Mouse (Mus musculus): ENCODE measurements around the gene E130116L18Rik.
A peak's percentile ranks its signal among the peaks of the same experiment; 100 is the strongest.
"Not testable (repeated sequence)": the region's sequence is repeated elsewhere in the genome, so short reads cannot be mapped to it uniquely, and the experiment has no call there.

Gene E130116L18Rik

GRCm38 (mm10) chr5:25222752-25223702, at the start of gene E130116L18Rik:
Gene E130116L18Rik, minus strand, starts transcription at chr5:25223153.
- ATAC-seq (ENCODE audit: insufficient number of reproducible peaks, low FRiP score, low TSS enrichment), result peak; percentile 93

DNA sequence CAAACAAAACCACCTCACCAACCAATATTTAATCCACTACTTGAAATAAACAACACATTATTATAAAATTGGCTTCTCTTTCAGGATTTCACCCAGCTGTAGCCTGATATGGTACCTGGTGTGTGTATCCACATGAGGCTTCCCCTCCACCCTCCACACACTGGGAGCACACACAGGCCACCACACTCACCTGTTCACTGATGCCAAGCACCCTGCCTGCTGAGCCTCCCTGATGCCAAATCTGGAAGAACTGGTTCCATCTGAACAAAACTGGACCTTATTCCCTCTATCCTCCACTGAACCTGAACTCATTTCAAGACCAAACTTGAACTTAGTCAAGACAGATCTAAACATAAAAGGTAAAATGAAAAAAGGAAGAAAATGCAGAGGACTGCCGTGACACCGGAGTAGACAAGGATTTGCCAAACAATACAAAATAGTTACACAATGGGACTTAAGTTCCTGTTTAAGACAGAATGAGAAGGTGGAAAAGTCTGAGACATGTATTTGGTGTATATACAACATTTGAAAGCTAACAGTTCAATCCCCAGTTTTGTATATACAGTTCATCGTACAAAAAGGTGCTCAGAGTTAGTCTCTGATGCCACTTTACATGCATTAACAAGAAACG, 45.4 kb upstream of the E130116L18Rik start:
- ATAC-seq (ENCODE audit: insufficient number of reproducible peaks, low FRiP score, low TSS enrichment), result no peak

- ATAC-seq (ENCODE audit: insufficient number of reproducible peaks, low FRiP score, low TSS enrichment), result no peak
Measured at GRCm38 (mm10) chr5:25262266-25262665, 39.3 kb upstream of the E130116L18Rik start.

GRCm38 (mm10) chr5:25261452-25261851, 38.5 kb upstream of the E130116L18Rik start:
- ATAC-seq (ENCODE audit: insufficient number of reproducible peaks, low FRiP score, low TSS enrichment), result no peak

- no peak for ATAC-seq (ENCODE audit: insufficient number of reproducible peaks, low FRiP score, low TSS enrichment)
Measured at GRCm38 (mm10) chr5:25256686-25257085, 33.7 kb upstream of the E130116L18Rik start.

- ATAC-seq (ENCODE audit: insufficient number of reproducible peaks, low FRiP score, low TSS enrichment), result no peak
Measured at GRCm38 (mm10) chr5:25254491-25254890, 31.5 kb upstream of the E130116L18Rik start.

- ATAC-seq (ENCODE audit: insufficient number of reproducible peaks, low FRiP score, low TSS enrichment), result no peak
Measured at GRCm38 (mm10) chr5:25252825-25253544, 30.0 kb upstream of the E130116L18Rik start.

- ATAC-seq (ENCODE audit: insufficient number of reproducible peaks, low FRiP score, low TSS enrichment), result no peak
Measured at GRCm38 (mm10) chr5:25252423-25252822, 29.5 kb upstream of the E130116L18Rik start.

DNA sequence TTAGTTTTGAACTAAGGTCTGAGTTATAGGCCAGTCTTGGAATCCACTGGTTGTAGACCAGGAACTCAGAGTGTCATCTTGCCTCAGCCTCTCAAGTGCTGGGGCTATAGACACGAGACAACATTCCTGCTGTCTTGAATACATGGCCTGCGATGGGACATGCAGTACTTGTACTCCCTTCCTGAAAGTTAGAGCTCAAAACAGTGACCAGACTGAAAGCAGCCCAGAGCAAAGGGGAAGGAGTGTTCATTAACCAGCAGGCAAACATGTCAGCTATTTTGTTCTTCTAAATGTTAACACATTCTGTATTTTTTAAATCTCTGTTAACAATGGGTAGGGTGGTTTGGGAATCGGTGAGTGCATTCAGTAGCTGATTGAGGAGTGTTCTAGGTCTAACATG, 24.1 kb upstream of the E130116L18Rik start:
- ATAC-seq (ENCODE audit: insufficient number of reproducible peaks, low FRiP score, low TSS enrichment), result no peak

GRCm38 (mm10) chr5:25246473-25246865, 23.5 kb upstream of the E130116L18Rik start:
- no peak for ATAC-seq (ENCODE audit: insufficient number of reproducible peaks, low FRiP score, low TSS enrichment)

DNA sequence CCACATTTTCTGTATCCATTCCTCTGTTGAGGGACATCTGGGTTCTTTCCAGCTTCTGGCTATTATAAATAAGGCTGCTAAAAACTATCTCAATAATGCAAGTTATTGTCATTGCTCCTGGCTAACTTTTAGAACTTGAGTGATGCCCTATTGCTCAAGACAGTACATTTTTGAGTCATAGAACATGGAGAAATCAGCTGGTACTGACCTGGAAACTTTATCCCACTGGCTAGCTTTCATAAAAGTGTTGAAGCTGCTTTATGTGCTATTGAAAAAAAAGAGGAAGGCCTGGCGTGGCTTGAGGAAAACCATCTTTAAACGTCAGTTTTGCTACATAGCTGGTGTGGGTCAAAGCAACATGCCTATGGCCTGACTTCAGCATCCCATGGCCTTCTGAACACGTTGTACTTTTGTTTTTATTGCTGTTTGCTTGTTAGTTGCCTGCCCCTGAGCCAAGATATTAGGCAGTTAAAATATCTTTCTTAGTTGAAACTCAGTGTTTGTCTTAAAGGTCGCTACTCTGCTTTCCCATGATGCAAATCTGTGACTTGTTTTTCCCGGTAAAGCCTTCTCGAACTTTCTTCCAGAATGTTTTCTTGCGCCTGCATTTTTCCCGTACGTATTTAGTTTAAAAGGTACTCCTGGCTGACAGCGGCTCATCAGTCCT, 23.0 kb upstream of the E130116L18Rik start:
- no peak for ATAC-seq (ENCODE audit: insufficient number of reproducible peaks, low FRiP score, low TSS enrichment)

- no peak for ATAC-seq (ENCODE audit: insufficient number of reproducible peaks, low FRiP score, low TSS enrichment)
Measured at GRCm38 (mm10) chr5:25243101-25243500, 20.1 kb upstream of the E130116L18Rik start.

DNA sequence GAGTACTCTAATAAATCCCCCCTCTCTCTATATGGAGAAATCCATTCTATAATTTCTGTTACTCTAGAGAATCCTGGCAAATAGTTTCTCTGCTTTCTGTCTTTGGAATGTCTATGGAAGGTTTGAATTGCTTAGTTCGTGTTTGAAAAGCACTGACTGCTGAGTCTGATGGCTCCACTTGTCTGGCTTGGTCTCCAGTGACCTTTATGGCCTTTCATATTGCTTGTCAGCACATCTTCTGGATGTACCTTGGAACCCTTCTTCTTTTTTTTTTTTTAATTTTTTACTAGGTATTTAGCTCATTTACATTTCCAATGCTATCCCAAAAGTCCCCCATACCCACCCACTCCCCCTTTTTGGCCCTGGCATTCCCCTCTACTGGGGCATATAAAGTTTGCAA, 1.4 kb upstream of the E130116L18Rik start:
- not testable (repeated sequence) for ATAC-seq (ENCODE audit: insufficient number of reproducible peaks, low FRiP score, low TSS enrichment)

- no peak for ATAC-seq (ENCODE audit: insufficient number of reproducible peaks, low FRiP score, low TSS enrichment)
Measured at GRCm38 (mm10) chr5:25221604-25222003, 1.3 kb downstream of the E130116L18Rik start, which contains the start of gene Galnt11. Gene Galnt11, plus strand, starts transcription at chr5:25221904.

DNA sequence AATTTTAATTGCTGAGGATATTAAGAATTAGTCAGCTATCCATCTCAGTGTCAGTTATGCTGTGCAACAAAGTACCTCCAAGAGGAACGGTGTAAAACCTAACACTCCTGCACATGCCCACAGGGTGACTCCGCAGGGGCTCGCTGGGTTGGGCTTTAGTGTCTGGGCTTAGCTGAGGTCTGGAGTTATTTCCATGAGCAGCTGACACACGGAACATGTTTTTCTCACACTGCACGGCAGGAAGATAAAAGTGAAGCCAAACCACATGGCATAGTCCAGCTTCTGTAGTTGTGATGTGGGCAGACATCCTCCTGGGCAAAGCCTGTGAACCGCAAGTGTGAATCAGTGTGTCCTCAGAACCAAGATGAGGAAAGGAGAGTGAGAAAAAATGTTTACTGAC, 7.9 kb downstream of the E130116L18Rik start:
- no peak for ATAC-seq (ENCODE audit: insufficient number of reproducible peaks, low FRiP score, low TSS enrichment)

DNA sequence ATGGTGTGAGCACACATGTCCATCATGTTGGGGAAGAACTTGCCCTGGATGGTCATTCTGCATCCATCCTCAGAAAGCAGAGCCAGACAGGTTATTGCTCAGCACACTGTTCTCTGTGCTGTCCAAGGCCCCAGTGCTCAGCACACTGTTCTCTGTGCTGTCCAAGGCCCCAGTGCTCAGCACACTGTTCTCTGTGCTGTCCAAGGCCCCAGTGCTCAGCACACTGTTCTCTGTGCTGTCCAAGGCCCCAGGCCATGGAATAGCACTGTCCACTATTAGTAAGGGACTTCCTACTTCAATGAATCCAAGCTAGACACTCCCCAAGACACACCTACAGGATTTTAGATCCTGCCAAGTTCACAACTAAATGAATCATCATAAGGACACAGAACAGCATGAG, 9.7 kb downstream of the E130116L18Rik start:
- not testable (repeated sequence) for ATAC-seq (ENCODE audit: insufficient number of reproducible peaks, low FRiP score, low TSS enrichment)

DNA sequence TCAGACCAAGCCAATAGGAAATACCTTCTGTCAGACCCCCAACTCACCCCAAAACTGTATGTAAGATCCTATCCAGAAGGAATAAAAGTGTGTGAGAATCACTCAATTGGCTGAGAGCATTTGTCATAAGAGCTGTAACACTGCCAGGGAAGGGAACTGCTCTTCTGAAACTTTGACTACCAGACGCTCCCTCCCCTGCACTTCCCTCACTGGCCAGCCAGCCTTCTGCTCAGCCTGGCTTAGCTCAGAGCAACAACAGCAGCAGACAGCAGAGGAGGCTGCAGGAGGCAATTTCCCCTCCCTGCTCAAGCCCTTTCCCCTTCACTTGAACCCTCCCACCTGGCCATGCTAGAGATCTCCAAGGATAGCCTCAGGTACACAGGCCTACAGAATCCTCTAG, 11.1 kb downstream of the E130116L18Rik start:
- no peak for ATAC-seq (ENCODE audit: insufficient number of reproducible peaks, low FRiP score, low TSS enrichment)

DNA sequence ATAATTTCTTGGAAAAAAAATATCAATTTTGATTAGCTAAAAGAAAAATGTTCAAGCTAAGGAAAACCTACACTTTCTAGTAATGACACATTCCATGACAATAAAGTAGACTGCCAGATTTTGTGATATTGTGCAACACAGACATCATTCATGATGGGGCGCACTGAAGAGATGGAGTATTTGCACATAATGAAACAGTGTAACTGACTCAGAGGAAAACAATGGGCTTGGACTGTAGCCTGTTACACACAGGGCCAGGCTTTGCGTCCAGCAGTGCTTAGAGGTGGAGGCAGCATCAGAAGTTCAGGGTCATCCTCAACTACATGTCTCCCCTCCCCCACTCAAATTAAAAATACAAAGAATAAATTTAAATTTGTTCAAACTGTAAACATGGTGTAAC, 32.4 kb downstream of the E130116L18Rik start:
- no peak for ATAC-seq (ENCODE audit: insufficient number of reproducible peaks, low FRiP score, low TSS enrichment)

- ATAC-seq (ENCODE audit: insufficient number of reproducible peaks, low FRiP score, low TSS enrichment), result no peak
Measured at GRCm38 (mm10) chr5:25188802-25189201, 34.2 kb downstream of the E130116L18Rik start.

GRCm38 (mm10) chr5:25187727-25188126, 35.2 kb downstream of the E130116L18Rik start:
- ATAC-seq (ENCODE audit: insufficient number of reproducible peaks, low FRiP score, low TSS enrichment), result no peak
